Mouse (Mus musculus) lung, adult 2 months (tissue): Measurements from ENCODE around the gene Cacna1h.

Experiments
- CTCF ChIP-seq: fragments of 200-500 bp; IDR thresholded peaks from 2 replicates; pipeline ENCODE4 v1.5.1; 2011; ENCODE audit warnings: mild to moderate bottlenecking, low read length, control low read depth; ENCODE audit not compliant: insufficient read depth
- POLR2A ChIP-seq: fragments of 200-500 bp; IDR thresholded peaks from 2 replicates; pipeline ENCODE4 v1.6.1; 2011; ENCODE audit warnings: low read depth, mild to moderate bottlenecking, control low read depth, low read length, borderline replicate concordance; ENCODE audit errors: extremely low read depth

DNA sequence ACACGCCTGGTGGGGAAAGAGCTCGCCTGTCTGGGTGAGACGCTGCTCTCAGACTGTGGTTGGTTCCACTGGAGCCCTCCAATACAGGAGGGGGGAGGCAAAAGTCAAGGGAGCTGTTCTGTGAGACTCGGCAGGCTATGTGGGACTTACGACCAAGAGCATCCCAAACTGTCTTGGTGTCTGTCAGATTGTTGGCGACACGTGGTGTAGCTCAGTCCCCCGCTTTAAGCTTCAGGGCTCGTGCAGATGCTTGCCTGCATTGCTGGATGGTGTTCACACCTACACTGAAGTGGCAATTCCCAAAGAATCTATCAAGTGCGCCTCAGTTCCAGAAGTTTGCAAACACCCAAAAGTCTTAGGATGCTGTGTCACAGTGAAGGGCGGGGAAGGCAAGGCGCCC, 14.3 kb upstream of the Cacna1h start:
- TF ChIP-seq CTCF (no peak), POLR2A (no peak)
